In the genomic region with DNA sequence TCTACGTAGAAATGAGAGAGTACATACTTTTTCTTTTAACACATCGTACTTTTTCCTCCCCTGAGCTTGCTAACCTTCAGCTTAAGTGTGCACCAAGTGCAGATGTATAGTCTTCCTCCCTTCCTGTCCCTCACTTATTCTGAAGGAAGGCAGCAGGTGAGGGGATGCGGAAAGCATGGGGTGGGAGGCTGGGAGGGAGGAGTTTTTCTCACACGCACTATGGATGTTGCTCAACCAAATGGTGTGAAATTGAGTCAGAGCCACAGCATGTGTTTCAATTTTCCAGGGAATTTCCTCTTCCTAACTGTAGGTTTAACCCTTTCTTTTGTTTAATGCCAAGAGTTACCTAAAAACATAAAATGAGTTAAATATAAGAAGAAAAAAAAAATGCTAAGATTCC, we compare ENCODE assay signal across 15 mouse cellular contexts.
"Had no signal": no experiment of that assay in that cellular context is flagged by ENCODE, and none has a peak within 500 bp of the region (broad histone marks: within the 10 kb centered on the region; RNA-seq: fewer than 3 reads in every experiment).

No protein-coding gene starts in this region.

- DNase-seq: kidney, adult 9 months; kidney, postnatal 36 days; lung, adult 2 months; lung, postnatal 36 days; thymus, adult 18-20 months; thymus, postnatal 14 days had no signal

- H3K9me3 ChIP-seq: limb, embryonic 12.5 days; liver, embryonic 15.5 days; midbrain, embryonic 15.5 days had no signal

- H3K36me3 ChIP-seq: limb, embryonic 12.5 days; liver, embryonic 15.5 days; midbrain, embryonic 15.5 days had no signal

- H3K4me1 ChIP-seq: liver, embryonic 15.5 days; midbrain, embryonic 15.5 days had no signal

- H3K4me3 ChIP-seq: left cerebral cortex, adult 2 months; limb, embryonic 12.5 days; liver, embryonic 15.5 days; midbrain, embryonic 15.5 days had no signal

- ATAC-seq: lung, postnatal 0 days; midbrain, embryonic 15.5 days had no signal

- H3K27me3 ChIP-seq: limb, embryonic 12.5 days; liver, embryonic 15.5 days; midbrain, embryonic 15.5 days had no signal

- H3K4me2 ChIP-seq: limb, embryonic 12.5 days; liver, embryonic 11.5 days; liver, embryonic 15.5 days; midbrain, embryonic 11.5 days; midbrain, embryonic 15.5 days had no signal

- H3K9ac ChIP-seq: limb, embryonic 12.5 days; liver, embryonic 15.5 days; midbrain, embryonic 15.5 days had no signal

- H3K27ac ChIP-seq: kidney, postnatal 0 days; left cerebral cortex, adult 2 months; limb, embryonic 12.5 days; liver, embryonic 15.5 days; midbrain, embryonic 15.5 days; stomach, postnatal 0 days had no signal
